Mouse (Mus musculus): ENCODE data around the gene Smim8.
"Not testable (repeated sequence)": the region's sequence is repeated elsewhere in the genome, so short reads cannot be mapped to it uniquely, and the experiment has no call there.

Gene Smim8

DNA sequence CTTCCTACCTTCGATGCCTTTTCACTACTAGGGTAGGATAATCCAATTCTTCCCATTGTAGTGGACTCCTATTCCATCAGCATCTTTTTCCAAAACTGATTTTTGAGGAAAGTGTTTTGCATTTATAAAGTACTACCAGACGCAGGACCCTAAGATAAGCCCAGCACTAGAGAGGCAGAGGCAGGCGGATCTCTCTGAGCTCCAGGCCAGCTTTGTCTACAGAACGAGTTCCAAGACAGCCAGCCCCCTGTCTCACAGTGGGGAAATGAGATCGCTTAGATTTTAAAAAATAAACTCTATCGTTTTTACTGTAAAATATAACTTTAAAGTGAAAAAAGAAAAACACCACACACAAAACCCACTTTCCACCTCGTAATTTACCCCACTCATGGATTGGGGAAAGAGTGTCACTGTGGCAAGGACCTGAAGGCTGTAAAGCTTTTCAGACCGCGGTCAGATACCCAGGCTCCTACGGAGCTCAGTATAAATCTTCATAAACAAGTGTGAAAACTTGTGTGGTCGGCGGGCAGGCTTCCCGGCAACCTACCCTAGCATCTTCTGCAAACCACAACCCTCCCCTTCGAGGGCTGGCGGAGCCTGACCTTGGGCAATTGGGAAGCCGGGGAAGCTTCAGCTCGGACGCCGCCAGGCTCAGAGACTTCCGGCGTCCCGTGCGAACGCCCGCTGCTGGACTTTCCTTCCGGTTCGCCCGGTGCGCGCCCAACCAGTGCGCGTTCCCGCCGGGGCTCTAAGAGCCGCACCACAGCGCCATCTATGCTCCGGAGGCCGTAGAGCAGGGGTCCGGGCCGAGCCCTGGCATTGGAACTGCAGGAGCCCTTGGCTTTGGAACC, at the start of gene Smim8:
Smim8 (minus strand) TSS at position 747 of the 851 bp plus-strand sequence.
- peak; percentile 94 to 95 for DNase-seq

- no peak for DNase-seq
These were observed 45.7 kb upstream of the Smim8 start for GRCm38 (mm10) chr4:34823901-34824300.

DNA sequence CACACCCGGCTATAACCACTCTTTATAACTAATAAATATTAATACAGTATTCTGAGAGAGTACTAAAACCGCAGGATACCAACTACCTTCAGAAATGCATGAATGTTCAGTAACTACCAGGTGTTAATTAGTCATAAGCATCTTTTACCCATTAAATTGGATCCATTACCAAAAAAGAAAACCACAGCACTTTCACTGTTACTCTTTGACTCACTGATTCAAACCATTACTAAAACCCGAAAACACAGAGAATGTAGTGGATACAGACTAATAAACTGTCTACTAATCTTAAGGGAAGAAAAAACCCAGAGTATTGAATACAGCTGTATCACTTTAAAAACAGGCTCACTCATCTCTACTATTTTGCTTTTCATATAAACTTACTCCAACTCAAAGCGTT, 41.7 kb upstream of the Smim8 start:
- DNase-seq, result no peak

GRCm38 (mm10) chr4:34801166-34802034, 23.2 kb upstream of the Smim8 start:
- DNase-seq, result no peak

GRCm38 (mm10) chr4:34798005-34798404, 19.8 kb upstream of the Smim8 start:
- no peak for DNase-seq

- DNase-seq, result no peak
These were observed 19.2 kb upstream of the Smim8 start for GRCm38 (mm10) chr4:34797294-34797983.

DNA sequence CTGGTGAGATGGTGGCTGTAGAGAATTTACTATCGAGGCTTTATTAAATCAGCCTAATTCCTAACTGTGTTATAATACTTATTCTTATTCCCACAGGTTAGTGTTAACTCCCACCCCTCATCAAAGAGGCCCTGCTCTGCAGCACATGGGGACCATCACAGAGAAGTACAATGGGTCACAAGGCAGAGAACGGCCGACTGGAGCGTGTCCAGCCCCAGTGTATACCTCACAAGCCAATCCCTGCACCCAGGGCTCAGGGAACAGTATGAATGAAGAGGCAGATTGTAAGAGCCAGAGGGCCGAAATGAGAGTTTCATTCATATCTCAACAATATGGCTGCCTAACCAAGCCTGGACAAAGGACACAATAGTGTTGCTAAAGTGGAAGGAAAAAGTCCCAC, 18.1 kb upstream of the Smim8 start:
- DNase-seq, result no peak

- DNase-seq, result peak; percentile 23 to 67
These were observed 8.3 kb upstream of the Smim8 start for GRCm38 (mm10) chr4:34786476-34786875.

DNA sequence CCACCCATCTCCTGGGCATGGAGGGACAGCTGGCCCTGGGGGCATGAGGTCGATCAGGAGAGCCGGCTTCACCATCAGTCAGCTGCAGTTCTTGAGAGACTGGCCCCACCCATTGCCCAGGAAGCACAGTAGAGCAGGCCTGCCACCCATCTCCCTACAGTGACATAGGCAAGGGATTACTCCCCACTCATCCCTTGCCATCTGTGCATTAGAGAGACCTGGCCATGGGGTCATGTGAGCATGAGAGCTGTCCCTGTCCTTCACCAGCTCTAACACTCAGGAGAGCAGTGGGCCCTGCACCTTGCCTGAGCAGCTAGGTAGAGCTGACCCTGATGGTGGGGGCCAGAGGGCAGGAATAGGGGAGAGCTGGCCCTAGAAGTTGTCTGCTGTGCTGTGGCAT, 7.4 kb upstream of the Smim8 start:
- no peak for DNase-seq

GRCm38 (mm10) chr4:34784865-34785264, 6.6 kb upstream of the Smim8 start:
- no peak for DNase-seq

- DNase-seq, result peak in 1 of 2 experiments; percentile 15
These were observed 4.5 kb upstream of the Smim8 start for GRCm38 (mm10) chr4:34782730-34783129.

DNA sequence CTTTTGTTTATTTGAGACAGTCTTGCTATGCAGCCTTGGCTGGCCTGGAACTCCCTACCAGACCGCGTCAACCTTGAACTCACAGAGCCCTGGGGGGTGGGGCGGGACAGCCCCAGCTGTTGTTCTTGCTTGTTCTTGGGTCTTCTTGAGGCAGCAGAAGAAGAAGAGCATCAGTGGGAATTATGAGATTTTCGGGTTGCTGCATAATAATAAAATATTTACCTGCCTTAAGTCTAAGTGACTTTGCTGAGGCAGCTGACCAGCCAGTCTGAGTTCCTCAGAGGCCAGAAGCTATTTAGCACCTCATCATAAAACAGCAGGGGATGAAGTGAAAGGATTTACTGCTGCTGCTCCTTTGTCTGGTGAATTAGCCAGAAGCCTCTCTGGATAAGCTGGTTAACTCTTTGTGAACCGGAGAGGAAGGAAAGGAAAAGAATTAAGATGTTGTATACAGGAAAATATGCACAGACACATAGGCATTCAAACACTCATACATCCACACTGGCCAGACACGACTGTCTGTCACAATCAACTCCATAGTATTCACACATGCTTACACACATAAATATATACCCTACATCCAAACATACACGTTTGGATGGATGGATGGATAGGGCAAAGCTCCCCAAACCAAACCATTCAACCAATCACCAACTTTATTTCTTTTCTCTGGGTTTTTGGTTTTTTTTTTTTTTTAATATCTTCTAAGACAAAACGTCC, 6.4 kb downstream of the Smim8 start:
- DNase-seq, result no peak

DNA sequence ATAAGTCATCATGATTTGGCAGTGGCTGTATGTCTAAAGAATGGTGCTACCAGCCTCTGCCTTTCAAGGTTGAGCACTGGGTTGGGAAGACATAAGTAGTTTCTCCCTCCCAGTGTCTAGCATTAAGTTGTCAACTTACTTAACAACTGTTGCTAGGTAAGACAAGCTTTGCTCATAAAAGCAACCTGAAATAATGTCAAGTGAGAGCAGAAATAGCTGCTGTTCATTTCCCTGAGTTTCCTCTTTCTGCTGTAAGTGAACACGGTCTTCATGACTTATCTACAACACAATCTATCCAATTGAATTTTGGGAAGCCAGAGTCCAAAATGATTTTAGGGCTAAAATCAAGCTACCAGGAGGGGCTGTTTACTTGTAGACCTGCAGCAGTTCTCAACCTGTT, 22.1 kb downstream of the Smim8 start, which contains the start of gene Gm136:
Gm136 (minus strand) TSS at position 101 of the 400 bp plus-strand sequence.
- no peak for DNase-seq

GRCm38 (mm10) chr4:34749236-34749635, 29.0 kb downstream of the Smim8 start:
- DNase-seq, result peak; percentile 46 to 69

GRCm38 (mm10) chr4:34734461-34734860, 43.8 kb downstream of the Smim8 start:
- no peak for DNase-seq

- DNase-seq, result not testable (repeated sequence)
These were observed 44.8 kb downstream of the Smim8 start for GRCm38 (mm10) chr4:34733415-34733814.

DNA sequence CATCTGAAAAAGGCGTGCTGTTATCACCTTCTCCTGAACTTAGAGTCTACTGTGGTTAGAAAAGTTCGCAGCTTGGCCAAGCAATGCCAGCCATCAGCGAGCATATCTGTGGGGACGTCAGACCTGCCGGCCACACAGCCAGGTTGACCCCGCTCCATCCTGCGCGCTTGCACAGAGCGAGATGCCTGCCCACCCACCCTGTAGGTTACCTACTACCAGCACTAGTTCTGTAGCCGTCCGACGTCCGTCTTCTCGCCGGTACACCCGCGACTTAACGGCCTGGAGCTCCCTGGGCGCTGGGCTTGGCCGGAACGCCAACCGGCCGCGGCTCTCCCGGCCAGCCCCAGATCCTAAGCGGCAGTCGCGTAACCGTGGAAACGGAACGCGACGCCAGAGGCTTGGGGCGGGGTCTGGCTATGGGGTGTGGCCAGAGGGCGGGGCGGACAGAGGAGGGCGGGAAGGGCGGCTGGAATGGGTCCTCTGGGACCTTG, 48.3 kb downstream of the Smim8 start, which contains the start of gene Cfap206:
Cfap206 (minus strand) TSS at position 356 of the 491 bp plus-strand sequence.
- DNase-seq, result peak; percentile 82 to 88

DNA sequence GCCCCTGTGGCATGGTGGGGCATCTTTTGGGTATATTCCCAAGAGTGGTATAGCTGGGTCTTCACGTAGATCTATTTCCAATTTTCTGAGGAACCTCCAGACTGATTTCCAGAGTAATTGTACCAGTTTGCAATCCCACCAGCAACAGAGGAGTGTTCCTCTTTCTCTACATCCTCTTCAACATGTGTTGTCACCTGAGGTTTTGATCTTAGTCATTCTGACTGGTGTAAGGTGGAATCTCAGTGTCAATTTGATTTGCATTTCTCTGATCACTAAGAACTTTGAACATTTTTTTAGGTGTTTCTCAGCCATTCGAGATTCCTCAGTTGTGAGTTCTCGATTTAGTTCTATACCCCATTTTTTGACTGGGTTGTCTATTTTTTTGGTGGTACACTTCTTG, 52.5 kb downstream of the Smim8 start:
- DNase-seq, result not testable (repeated sequence)

- DNase-seq, result no peak
These were observed 53.9 kb downstream of the Smim8 start for GRCm38 (mm10) chr4:34724306-34724705.

DNA sequence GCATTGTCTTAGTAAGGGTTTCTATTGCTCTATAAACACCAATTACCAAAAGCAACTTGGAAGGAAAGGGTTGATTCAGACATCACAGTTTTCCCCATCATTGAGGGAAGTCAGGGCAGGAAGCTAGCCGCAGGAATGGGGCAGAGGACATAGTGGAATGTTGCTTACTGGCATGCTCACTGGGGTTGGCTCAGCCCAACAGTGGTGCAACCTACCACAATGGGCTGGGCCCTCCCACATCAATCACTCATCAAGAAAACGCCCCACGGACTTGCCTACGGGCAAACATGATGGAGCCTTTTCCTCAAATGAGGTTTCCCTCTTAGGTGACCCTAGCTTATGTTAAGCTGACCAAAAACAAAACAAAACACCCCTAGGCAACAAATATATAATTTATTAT, 55.0 kb downstream of the Smim8 start:
- DNase-seq, result no peak

GRCm38 (mm10) chr4:34720127-34720895, 57.9 kb downstream of the Smim8 start:
- no peak for DNase-seq

All from kidney, postnatal 25 days (tissue).